ENCODE assay signal across 26 mouse cellular contexts in the genomic region with DNA sequence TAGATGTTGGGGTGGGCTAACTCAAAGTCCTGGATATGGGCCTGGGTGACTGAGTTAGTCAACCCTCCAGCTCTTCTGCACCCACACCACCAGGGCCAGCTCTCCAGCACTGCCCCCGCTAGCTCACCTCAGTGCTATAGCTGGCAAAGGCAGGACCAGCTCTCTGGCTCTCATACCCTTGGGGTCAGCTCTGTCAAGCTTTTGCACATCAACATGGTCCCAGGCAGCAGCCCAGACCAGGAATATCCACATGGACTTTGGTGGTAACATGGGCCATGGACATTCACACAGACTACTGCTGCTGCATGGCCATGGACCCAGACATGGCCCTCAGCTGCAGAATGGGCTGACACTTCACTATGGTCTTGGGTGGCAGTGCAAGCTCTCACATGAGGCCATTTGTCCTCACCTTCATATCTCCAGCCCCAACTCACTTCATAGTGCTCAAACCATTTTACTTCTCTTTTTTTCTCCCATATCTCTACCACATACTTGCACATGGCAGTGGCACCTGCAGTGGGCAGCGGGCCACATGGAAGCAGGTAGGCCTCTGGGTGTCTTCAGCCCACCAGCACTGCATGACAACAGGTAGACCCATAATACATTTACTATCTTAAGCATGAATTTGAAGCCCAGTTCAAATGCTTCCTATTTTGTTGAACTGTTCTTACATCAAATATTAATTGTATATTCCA.
DNase-seq lines count a peak whose midpoint lies in the region; ATAC-seq and TF ChIP-seq lines count a peak whose summit lies in the region.
"Had no signal": no experiment of that assay in that cellular context is flagged by ENCODE, and none has a peak within 500 bp of the region (broad histone marks: within the 10 kb centered on the region; RNA-seq: fewer than 3 reads in every experiment).

No protein-coding gene starts in this region.

- peak; percentile 38; the same call in 1 of the 2 replicates for ATAC-seq in hindbrain, embryonic 15.5 days (ENCODE audit: low FRiP score, low read depth)
- ATAC-seq in hindbrain, embryonic 13.5 days (ENCODE audit: low FRiP score), result no peak
- no peak for ATAC-seq in G1E (ENCODE audit: extremely low read depth, insufficient number of reproducible peaks, low FRiP score, poor library complexity, severe bottlenecking)
- ATAC-seq: activated CD4-positive, CD25-positive, alpha-beta regulatory T cell, adult 4 months; CD4-positive, CD25-positive, alpha-beta regulatory T cell, adult 4 months; forebrain, embryonic 13.5 days; forebrain, embryonic 15.5 days; forebrain, postnatal 0 days; Patski had no signal

- H3K27me3 ChIP-seq in hindbrain, embryonic 15.5 days, result no peaks in the 10 kb centered on the region
- H3K27me3 ChIP-seq in hindbrain, embryonic 13.5 days, result no peaks in the 10 kb centered on the region
- H3K27me3 ChIP-seq in G1E (ENCODE audit: insufficient read depth, low read length), result no peaks in the 10 kb centered on the region
- H3K27me3 ChIP-seq: CH12.LX; embryonic facial prominence, embryonic 13.5 days; embryonic facial prominence, embryonic 15.5 days; forebrain, embryonic 13.5 days; forebrain, embryonic 15.5 days; Patski had no signal

- no peak overlapping the region for H3K9ac ChIP-seq in hindbrain, embryonic 15.5 days
- no peak overlapping the region for H3K9ac ChIP-seq in hindbrain, embryonic 13.5 days
- H3K9ac ChIP-seq: embryonic facial prominence, embryonic 13.5 days; embryonic facial prominence, embryonic 15.5 days; forebrain, embryonic 13.5 days; forebrain, embryonic 15.5 days; forebrain, postnatal 0 days had no signal

- TF ChIP-seq CTCF in G1E (IDR thresholded peaks at IDR 0.05; ENCODE audit: low read depth, low read length), result no peak

- H3K4me2 ChIP-seq in hindbrain, embryonic 15.5 days, result no peak overlapping the region
- no peak overlapping the region for H3K4me2 ChIP-seq in hindbrain, embryonic 13.5 days
- H3K4me2 ChIP-seq: embryonic facial prominence, embryonic 13.5 days; embryonic facial prominence, embryonic 15.5 days; forebrain, embryonic 13.5 days; forebrain, embryonic 15.5 days had no signal

- WGBS in hindbrain, embryonic 15.5 days, result 95% methylated on average over 2 of the region's 2 CpGs
- 88% methylated on average over 2 of the region's 2 CpGs for WGBS in hindbrain, embryonic 13.5 days

- peak; percentile 88 for DNase-seq in heart, adult 11 months
- DNase-seq in heart, adult 18-20 months, result no peak
- DNase-seq in G1E (ENCODE audit: low spot score), result no peak
- no peak for DNase-seq in adrenal gland, adult 8-10 months
- DNase-seq: adrenal gland, postnatal 10 days; adrenal gland, postnatal 25 days; B cell, adult 2 months; cerebellum, adult 11 months; cerebellum, adult 18-20 months; cerebellum, adult 8-10 months; cerebellum, adult 9-11 months; cerebellum, postnatal 14 days; cerebellum, postnatal 36 days; embryo, embryonic 11 days; forebrain, postnatal 0 days had no signal

- H3K9me3 ChIP-seq in hindbrain, embryonic 15.5 days, result no peaks in the 10 kb centered on the region
- no peaks in the 10 kb centered on the region for H3K9me3 ChIP-seq in hindbrain, embryonic 13.5 days
- H3K9me3 ChIP-seq in G1E (replicated peaks), result no peaks in the 10 kb centered on the region
- H3K9me3 ChIP-seq: embryonic facial prominence, embryonic 13.5 days; embryonic facial prominence, embryonic 15.5 days; forebrain, embryonic 13.5 days; forebrain, embryonic 15.5 days had no signal

- H3K36me3 ChIP-seq in hindbrain, embryonic 15.5 days, result no peaks in the 10 kb centered on the region
- no peaks in the 10 kb centered on the region for H3K36me3 ChIP-seq in hindbrain, embryonic 13.5 days
- H3K36me3 ChIP-seq in G1E (replicated peaks), result peaks cover 17% of the 10 kb centered on the region
- H3K36me3 ChIP-seq: embryonic facial prominence, embryonic 13.5 days; embryonic facial prominence, embryonic 15.5 days; forebrain, embryonic 15.5 days had no signal

- 0 out of 2 replicates have a peak, but pooled peaks cover 6% of the 10 kb centered on the region for H3K4me1 ChIP-seq in hindbrain, embryonic 15.5 days (replicated peaks)
- H3K4me1 ChIP-seq in hindbrain, embryonic 13.5 days (replicated peaks), result peaks cover 9% of the 10 kb centered on the region; the same call in 1 of the 2 replicates
- H3K4me1 ChIP-seq in G1E (ENCODE audit: insufficient read depth, low read depth, low read length), result peaks cover 48% of the 10 kb centered on the region

- H3K4me3 ChIP-seq in hindbrain, embryonic 15.5 days, result no peak overlapping the region
- no peak overlapping the region for H3K4me3 ChIP-seq in hindbrain, embryonic 13.5 days
- H3K4me3 ChIP-seq in G1E (ENCODE audit: low read depth, low read length), result peak overlapping the region; percentile 8; the same call in 1 of the 2 replicates
- H3K4me3 ChIP-seq: embryonic facial prominence, embryonic 13.5 days; embryonic facial prominence, embryonic 15.5 days; erythroblast, embryonic 14.5 days; forebrain, embryonic 13.5 days; forebrain, embryonic 15.5 days had no signal

- no peak overlapping the region for H3K27ac ChIP-seq in hindbrain, embryonic 15.5 days (replicated peaks)
- no peak overlapping the region for H3K27ac ChIP-seq in hindbrain, embryonic 13.5 days
- H3K27ac ChIP-seq: embryonic facial prominence, embryonic 13.5 days; embryonic facial prominence, embryonic 15.5 days; forebrain, embryonic 13.5 days; forebrain, embryonic 15.5 days had no signal
